Mouse (Mus musculus): ENCODE data around the gene Krr1.
A peak's percentile ranks its signal among the peaks of the same experiment; 100 is the strongest.
"Not testable (repeated sequence)": the region's sequence is repeated elsewhere in the genome, so short reads cannot be mapped to it uniquely, and the experiment has no call there.

Krr1 gene

GRCm38 (mm10) chr10:111983070-111983469 is 10.6 kb downstream of the Krr1 start:
- DNase-seq = no peak

GRCm38 (mm10) chr10:111986453-111986852 is 14.0 kb downstream of the Krr1 start:
- DNase-seq = no peak

- DNase-seq = no peak
Observed at GRCm38 (mm10) chr10:111995803-111996548, 23.5 kb downstream of the Krr1 start.

- no peak for DNase-seq
Observed at GRCm38 (mm10) chr10:111996549-111996904, 24.1 kb downstream of the Krr1 start.

GRCm38 (mm10) chr10:111996911-111997347 is 24.5 kb downstream of the Krr1 start:
- no peak for DNase-seq

GRCm38 (mm10) chr10:111997671-111998070 is 25.2 kb downstream of the Krr1 start:
- DNase-seq = no peak

- no peak for DNase-seq
Observed at GRCm38 (mm10) chr10:111999765-112000164, 27.3 kb downstream of the Krr1 start.

GRCm38 (mm10) chr10:112000568-112000967 is 28.1 kb downstream of the Krr1 start:
- no peak for DNase-seq

- no peak for DNase-seq
Observed at GRCm38 (mm10) chr10:112001350-112001749, 28.9 kb downstream of the Krr1 start.

- DNase-seq = no peak
Observed at GRCm38 (mm10) chr10:112001756-112002520, 29.5 kb downstream of the Krr1 start.

- peak; percentile 14 for DNase-seq
Observed at GRCm38 (mm10) chr10:112002544-112003215, 30.2 kb downstream of the Krr1 start, which contains the start of gene Glipr1. Gene Glipr1 (minus strand): TSS chr10:112002631.

GRCm38 (mm10) chr10:112009511-112009910 is 37.0 kb downstream of the Krr1 start:
- not testable (repeated sequence) for DNase-seq

GRCm38 (mm10) chr10:112023585-112023984 is 51.1 kb downstream of the Krr1 start:
- DNase-seq = no peak

- not testable (repeated sequence) for DNase-seq
Observed at GRCm38 (mm10) chr10:112028689-112029088, 56.2 kb downstream of the Krr1 start.
